Mouse (Mus musculus) thymus, adult 2 months (tissue): ENCODE measurements at regions not wholly inside any gene's neighbourhood (a gene's known extent, or its start where the extent isn't known, plus 50 kb on each side); places are given as distances from the start of the nearest gene placed in this dataset.

Experiments
- DNase-seq: peaks from one replicate; pipeline ENCODE4 v3.0.0; 2021
- H3K27ac ChIP-seq: fragments of 200-500 bp; 2 replicates; pipeline ENCODE4 v1.5.1; 2012; ENCODE audit warnings: low read length, control low read depth; ENCODE audit not compliant: control insufficient read depth, insufficient read depth
- H3K27me3 ChIP-seq: fragments of 200-500 bp; 2 replicates; pipeline ENCODE4 v1.6.1; 2012; ENCODE audit warnings: mild to moderate bottlenecking, low read length, moderate library complexity, mixed read lengths; ENCODE audit not compliant: control insufficient read depth, insufficient read depth
- H3K36me3 ChIP-seq: fragments of 200-500 bp; 2 replicates; pipeline ENCODE4 v1.6.1; 2012; ENCODE audit warnings: mild to moderate bottlenecking, low read length, moderate library complexity; ENCODE audit not compliant: control insufficient read depth, insufficient read depth
- H3K4me1 ChIP-seq: fragments of 200-500 bp; replicated peaks from 2 replicates; pipeline ENCODE4 v1.6.1; 2012; ENCODE audit warnings: low read length; ENCODE audit not compliant: control insufficient read depth, insufficient read depth
- H3K4me3 ChIP-seq: fragments of 200-500 bp; 2 replicates; pipeline ENCODE4 v1.5.1; 2012; ENCODE audit warnings: mild to moderate bottlenecking, low read length, control low read depth, moderate library complexity; ENCODE audit not compliant: control insufficient read depth, insufficient read depth
- CTCF ChIP-seq: fragments of 200-500 bp; IDR thresholded peaks from 2 replicates; pipeline ENCODE4 v1.5.1; 2012; ENCODE audit warnings: mild to moderate bottlenecking, control low read depth, low read length, moderate library complexity, borderline replicate concordance; ENCODE audit not compliant: control insufficient read depth, poor library complexity, insufficient read depth; ENCODE audit errors: extremely low read depth
- POLR2A ChIP-seq: fragments of 200-500 bp; IDR thresholded peaks from 2 replicates; pipeline ENCODE4 v1.6.1; 2012; ENCODE audit warnings: mild to moderate bottlenecking, low read length, control low read depth, moderate library complexity; ENCODE audit not compliant: control insufficient read depth, poor library complexity, insufficient read depth; ENCODE audit errors: extremely low read depth
- WGBS: fragments of 180-500 bp; shearing (Covaris S2); methylation state at CpG from one replicate; pipeline ENCODE4 v1.1.7; 2018; 5-methylcytosine and 5-hydroxymethylcytosine counted together

DNA sequence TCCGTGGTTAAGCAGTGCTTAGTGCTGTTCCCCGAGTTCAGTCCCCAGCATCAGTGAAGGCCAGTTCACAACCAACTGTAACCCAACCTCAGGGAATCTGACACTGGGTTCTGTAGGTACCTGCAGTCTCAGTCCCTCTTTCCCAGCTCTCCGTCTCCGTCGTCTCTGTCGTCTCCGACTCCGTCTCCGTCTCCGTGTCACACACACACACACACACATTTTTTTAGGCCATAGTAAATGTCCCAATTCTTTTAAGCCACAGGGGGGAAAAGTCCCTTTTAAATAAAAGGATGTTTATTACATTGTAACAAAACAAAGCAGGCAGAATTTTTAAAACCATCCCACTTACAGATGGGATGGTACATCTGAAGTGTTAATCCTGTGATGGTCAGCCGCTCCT is 145.3 kb downstream of the Nufip1 start:
- H3K36me3 ChIP-seq, result no peaks in the 10 kb centered on the region
- no peaks in the 10 kb centered on the region for H3K4me1 ChIP-seq
- TF ChIP-seq CTCF (no peak), POLR2A (no peak)
- no peak overlapping the region for H3K4me3 ChIP-seq
- 95% methylated on average over 11 of the region's 11 CpGs for WGBS
- no peak overlapping the region for H3K27ac ChIP-seq
- no peak for DNase-seq
- no peaks in the 10 kb centered on the region for H3K27me3 ChIP-seq

DNA sequence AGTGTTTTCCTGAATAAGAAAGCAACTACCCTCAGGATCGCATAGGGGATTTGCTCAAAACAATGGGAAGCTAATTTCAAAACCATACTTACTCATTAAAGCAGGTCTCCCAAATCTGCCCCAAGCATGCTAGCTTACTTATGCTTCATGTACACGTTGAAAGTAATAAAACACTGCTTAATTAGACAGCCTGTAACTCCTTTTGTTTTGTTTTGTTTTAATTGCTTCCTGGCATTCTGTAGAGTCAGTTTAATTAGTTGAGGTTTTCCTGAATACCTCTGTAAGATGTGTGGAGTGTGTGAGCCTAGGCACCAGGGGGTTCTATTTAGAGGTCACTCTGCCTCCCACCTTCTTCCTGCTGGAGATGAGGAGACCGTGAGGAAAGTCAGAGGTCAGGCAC is 147.9 kb downstream of the Nufip1 start:
- Histone ChIP-seq H3K36me3 (no peaks in the 10 kb centered on the region), H3K4me1 (no peaks in the 10 kb centered on the region), H3K4me3 (no peak overlapping the region), H3K27ac (no peak overlapping the region), H3K27me3 (no peaks in the 10 kb centered on the region)
- no peak for DNase-seq
- TF ChIP-seq POLR2A (no peak), CTCF (no peak)
- WGBS, result 45% methylated on average over 3 of the region's 3 CpGs

DNA sequence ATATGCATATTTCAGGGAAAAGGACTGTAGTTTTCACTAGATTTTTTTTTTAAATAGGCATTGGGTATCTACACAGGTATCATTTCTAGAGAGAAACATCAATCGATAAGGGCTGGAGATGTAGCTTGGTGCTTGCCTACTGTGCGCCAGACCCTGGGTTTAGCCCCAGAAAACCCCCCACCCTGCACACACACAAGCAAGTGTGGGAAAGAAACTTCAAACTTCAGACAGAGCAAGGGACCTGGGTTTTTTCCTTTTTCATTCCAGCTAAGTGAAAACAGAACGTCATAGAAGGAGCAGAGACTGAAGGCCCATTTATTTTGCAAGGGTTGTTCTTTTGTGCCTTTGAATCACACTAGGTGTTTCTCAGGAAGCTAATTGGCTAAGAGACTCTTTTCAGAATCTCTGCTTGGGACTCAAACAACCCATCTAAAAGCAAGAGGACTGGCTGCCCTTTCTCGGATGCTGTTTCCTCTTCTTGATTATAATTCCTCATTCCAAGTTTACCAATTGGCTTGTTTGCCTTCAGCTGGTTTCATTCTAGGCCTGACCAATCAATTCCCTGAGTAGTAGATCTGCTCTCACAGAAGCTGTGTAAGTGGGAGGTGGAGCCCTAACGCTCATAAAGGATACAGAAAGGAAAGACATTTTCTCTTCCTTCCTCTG is 150.1 kb downstream of the Nufip1 start:
- H3K27me3 ChIP-seq, result no peaks in the 10 kb centered on the region
- TF ChIP-seq CTCF (no peak), POLR2A (no peak)
- no peaks in the 10 kb centered on the region for H3K36me3 ChIP-seq
- H3K27ac ChIP-seq, result no peak overlapping the region
- H3K4me1 ChIP-seq, result no peaks in the 10 kb centered on the region
- WGBS, result 91% methylated on average over 5 of the region's 5 CpGs
- no peak for DNase-seq
- no peak overlapping the region for H3K4me3 ChIP-seq

DNA sequence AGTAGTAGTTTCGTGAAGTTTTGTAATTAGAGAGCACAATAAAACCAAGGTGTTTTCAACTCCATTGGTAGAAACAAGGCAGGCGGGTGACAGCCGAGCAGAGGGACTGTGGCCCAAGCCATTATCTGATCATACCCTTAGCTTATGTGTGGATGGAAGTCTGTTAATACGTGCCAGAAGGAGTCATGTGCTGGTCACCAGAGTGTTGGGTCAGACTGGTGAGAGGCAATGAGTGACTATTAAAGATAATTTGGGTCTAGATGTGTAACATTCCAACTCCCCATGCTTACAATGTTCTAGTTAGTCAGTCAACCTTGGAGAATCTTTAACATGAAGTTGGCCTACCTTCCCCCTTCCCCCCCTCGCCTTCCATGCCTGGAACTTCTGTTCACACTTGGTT is 151.1 kb upstream of the Tsc22d1 start:
- DNase-seq, result no peak
- H3K27ac ChIP-seq, result no peak overlapping the region

DNA sequence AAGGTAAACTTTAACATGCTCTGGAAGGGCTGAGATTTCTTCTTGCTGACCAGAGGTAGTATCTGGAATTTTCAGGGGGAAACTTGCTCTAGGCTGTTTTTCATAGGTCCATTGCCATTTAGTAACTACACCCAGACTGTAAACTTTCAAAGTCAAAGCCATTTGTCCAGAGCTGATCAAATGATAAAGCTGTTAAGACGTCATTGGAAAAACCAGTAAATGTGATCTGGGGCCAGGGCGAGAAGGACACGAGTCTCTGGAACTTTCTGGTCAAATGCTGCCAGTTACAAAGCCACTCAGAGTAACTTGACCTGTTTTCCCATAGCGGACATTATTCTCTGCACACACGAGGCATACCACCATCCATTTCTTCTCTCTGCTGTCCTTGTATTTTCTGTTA is 148.9 kb upstream of the Tsc22d1 start:
- H3K27me3 ChIP-seq, result no peaks in the 10 kb centered on the region
- no peaks in the 10 kb centered on the region for H3K36me3 ChIP-seq
- H3K4me3 ChIP-seq, result no peak overlapping the region
- no peak overlapping the region for H3K27ac ChIP-seq
- 96% methylated on average over 5 of the region's 5 CpGs for WGBS
- H3K4me1 ChIP-seq, result no peaks in the 10 kb centered on the region
- TF ChIP-seq CTCF (no peak), POLR2A (no peak)
- no peak for DNase-seq

More for the DNA sequence above, 151.1 kb upstream of the Tsc22d1 start:
- no peaks in the 10 kb centered on the region for H3K27me3 ChIP-seq
- WGBS, result 95% methylated on average over 5 of the region's 5 CpGs
- no peaks in the 10 kb centered on the region for H3K36me3 ChIP-seq
- TF ChIP-seq CTCF (no peak), POLR2A (no peak)
- H3K4me1 ChIP-seq, result no peaks in the 10 kb centered on the region
- no peak overlapping the region for H3K4me3 ChIP-seq

DNA sequence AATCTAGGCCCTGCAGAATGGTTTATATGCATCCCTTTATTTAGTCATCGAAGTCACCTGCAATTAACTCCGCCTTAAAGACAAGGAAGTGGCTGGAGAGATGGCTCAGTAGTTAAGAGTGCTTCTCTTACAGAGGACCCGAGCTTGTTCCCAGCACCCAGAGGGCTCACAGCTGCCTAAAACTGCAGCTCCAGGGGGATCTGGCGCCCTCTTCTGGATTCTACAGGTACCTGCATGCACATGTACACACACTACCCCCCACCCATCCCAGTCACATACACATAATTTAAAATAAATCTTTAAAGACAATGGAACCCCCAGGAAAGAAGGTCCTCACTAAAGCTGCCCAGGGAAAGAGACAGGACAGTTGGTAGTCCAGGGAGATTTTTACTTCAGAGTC is 148.5 kb upstream of the Tsc22d1 start:
- H3K27ac ChIP-seq, result no peak overlapping the region
- H3K27me3 ChIP-seq, result no peaks in the 10 kb centered on the region
- TF ChIP-seq CTCF (no peak), POLR2A (no peak)
- no peak for DNase-seq
- H3K4me3 ChIP-seq, result no peak overlapping the region
- H3K36me3 ChIP-seq, result no peaks in the 10 kb centered on the region
- 85% methylated on average over 4 of the region's 4 CpGs for WGBS
- H3K4me1 ChIP-seq, result no peaks in the 10 kb centered on the region

DNA sequence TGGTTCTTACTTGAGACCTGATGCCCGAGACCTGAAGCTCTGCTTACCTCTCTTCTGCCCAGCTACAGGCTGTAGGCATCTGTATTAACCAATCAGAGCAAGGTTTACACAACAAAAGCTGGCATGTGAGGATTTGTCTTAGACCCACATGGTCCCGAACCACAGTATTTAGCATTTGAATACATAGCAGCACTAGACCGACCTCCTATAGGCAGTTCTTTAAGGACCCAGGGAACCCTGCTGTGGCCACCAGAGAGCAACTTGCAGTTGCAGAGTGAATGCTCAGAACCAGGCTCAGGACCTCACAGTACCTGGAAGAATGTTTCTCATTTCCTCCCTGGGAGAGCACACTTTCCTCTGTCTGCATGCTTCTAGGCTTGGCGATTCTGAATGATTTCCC is 147.7 kb upstream of the Tsc22d1 start:
- WGBS, result 88% methylated on average over 4 of the region's 4 CpGs
- Histone ChIP-seq H3K36me3 (no peaks in the 10 kb centered on the region), H3K27me3 (no peaks in the 10 kb centered on the region), H3K27ac (no peak overlapping the region), H3K4me3 (no peak overlapping the region), H3K4me1 (no peaks in the 10 kb centered on the region)
- TF ChIP-seq POLR2A, result no peak
- TF ChIP-seq CTCF, result no peak
- DNase-seq, result no peak
